Mouse (Mus musculus): ENCODE data around the gene Ube2o. TPM values are rescaled to one million over a fixed set of nuclear protein-coding genes. Genes with fewer than 3 reads are reported as not detected.

The Ube2o gene
- total and polyA plus RNA-seq, 2 experiments from 2014 or later = 5.2 to 34.8 TPM

GRCm38 (mm10) chr11:116555572-116555971 is 25.7 kb downstream of the Ube2o start:
- no peaks in the 10 kb centered on the region for H3K9me3 ChIP-seq (replicated peaks; ENCODE audit: control insufficient read depth, low read length)
- H3K36me3 ChIP-seq (replicated peaks; ENCODE audit: control insufficient read depth, insufficient read depth, low read length) = no peaks in the 10 kb centered on the region
- H3K4me3 ChIP-seq (ENCODE audit: low read depth, low read length) = no peak overlapping the region
- no peak overlapping the region for H3K27ac ChIP-seq (ENCODE audit: low read depth)
- peaks cover 31% of the 10 kb centered on the region for H3K4me1 ChIP-seq (ENCODE audit: control insufficient read depth, insufficient read depth)
- TF ChIP-seq EP300 (IDR thresholded peaks at IDR 0.05; ENCODE audit: low read depth) = no peak
- TF ChIP-seq CTCF (IDR thresholded peaks at IDR 0.05; ENCODE audit: low read depth) = no peak
- WGBS = 44% methylated on average over 1 of the region's 1 CpGs
- no peaks in the 10 kb centered on the region for H3K27me3 ChIP-seq (ENCODE audit: control insufficient read depth, insufficient read depth, low read length)
- DNase-seq (ENCODE audit: low spot score) (no peak), ATAC-seq (ENCODE audit: insufficient read depth, low read depth) (no peak)
- H3K4me2 ChIP-seq (ENCODE audit: low read depth, low read length) = no peak overlapping the region
- no peak overlapping the region for H3K9ac ChIP-seq (replicated peaks; ENCODE audit: low read depth, low read length)

- H3K4me1 ChIP-seq (ENCODE audit: control insufficient read depth, insufficient read depth) = peaks cover 42% of the 10 kb centered on the region
- TF ChIP-seq EP300 (IDR thresholded peaks at IDR 0.05; ENCODE audit: low read depth) (no peak), CTCF (IDR thresholded peaks at IDR 0.05; ENCODE audit: low read depth) (peak; percentile 76)
- H3K4me3 ChIP-seq (ENCODE audit: low read depth, low read length) = no peak overlapping the region
- H3K27me3 ChIP-seq (ENCODE audit: control insufficient read depth, insufficient read depth, low read length) = no peaks in the 10 kb centered on the region
- DNase-seq (ENCODE audit: low spot score) = no peak
- no peak overlapping the region for H3K9ac ChIP-seq (replicated peaks; ENCODE audit: low read depth, low read length)
- no peak overlapping the region for H3K4me2 ChIP-seq (ENCODE audit: low read depth, low read length)
- H3K27ac ChIP-seq (ENCODE audit: low read depth) = no peak overlapping the region
- peak; percentile 59 for ATAC-seq (ENCODE audit: insufficient read depth, low read depth)
- no peaks in the 10 kb centered on the region for H3K36me3 ChIP-seq (replicated peaks; ENCODE audit: control insufficient read depth, insufficient read depth, low read length)
- WGBS = 16% methylated on average over 12 of the region's 12 CpGs
- H3K9me3 ChIP-seq (replicated peaks; ENCODE audit: control insufficient read depth, low read length) = no peaks in the 10 kb centered on the region
These were observed 26.9 kb downstream of the Ube2o start for GRCm38 (mm10) chr11:116554171-116554878.

- H3K9me3 ChIP-seq (replicated peaks; ENCODE audit: control insufficient read depth, low read length) = no peaks in the 10 kb centered on the region
These were observed 29.1 kb downstream of the Ube2o start for GRCm38 (mm10) chr11:116552194-116552593.

GRCm38 (mm10) chr11:116550748-116551147 is 30.5 kb downstream of the Ube2o start:
- Histone ChIP-seq H3K36me3 (replicated peaks; ENCODE audit: control insufficient read depth, insufficient read depth, low read length) (peaks cover 31% of the 10 kb centered on the region), H3K27ac (ENCODE audit: low read depth) (peak overlapping the region; percentile 57), H3K4me3 (ENCODE audit: low read depth, low read length) (no peak overlapping the region), H3K27me3 (ENCODE audit: control insufficient read depth, insufficient read depth, low read length) (no peaks in the 10 kb centered on the region), H3K9ac (replicated peaks; ENCODE audit: low read depth, low read length) (no peak overlapping the region), H3K4me1 (ENCODE audit: control insufficient read depth, insufficient read depth) (peaks cover 40% of the 10 kb centered on the region), H3K9me3 (replicated peaks; ENCODE audit: control insufficient read depth, low read length) (no peaks in the 10 kb centered on the region), H3K4me2 (ENCODE audit: low read depth, low read length) (no peak overlapping the region)
- DNase-seq (ENCODE audit: low spot score) (no peak), ATAC-seq (ENCODE audit: insufficient read depth, low read depth) (no peak)
- WGBS = 27% methylated on average over 7 of the region's 7 CpGs
- no peak for TF ChIP-seq EP300 (IDR thresholded peaks at IDR 0.05; ENCODE audit: low read depth)
- TF ChIP-seq CTCF (IDR thresholded peaks at IDR 0.05; ENCODE audit: low read depth) = no peak

More at GRCm38 (mm10) chr11:116552194-116552593, 29.1 kb downstream of the Ube2o start:
- WGBS = 84% methylated on average over 1 of the region's 1 CpGs
- Histone ChIP-seq H3K4me1 (ENCODE audit: control insufficient read depth, insufficient read depth) (peaks cover 45% of the 10 kb centered on the region), H3K27ac (ENCODE audit: low read depth) (no peak overlapping the region), H3K9ac (replicated peaks; ENCODE audit: low read depth, low read length) (no peak overlapping the region), H3K36me3 (replicated peaks; ENCODE audit: control insufficient read depth, insufficient read depth, low read length) (peaks cover 17% of the 10 kb centered on the region), H3K27me3 (ENCODE audit: control insufficient read depth, insufficient read depth, low read length) (no peaks in the 10 kb centered on the region), H3K4me2 (ENCODE audit: low read depth, low read length) (no peak overlapping the region), H3K4me3 (ENCODE audit: low read depth, low read length) (no peak overlapping the region)
- ATAC-seq (ENCODE audit: insufficient read depth, low read depth) (no peak), DNase-seq (ENCODE audit: low spot score) (no peak)
- TF ChIP-seq CTCF (IDR thresholded peaks at IDR 0.05; ENCODE audit: low read depth) = no peak
- no peak for TF ChIP-seq EP300 (IDR thresholded peaks at IDR 0.05; ENCODE audit: low read depth)

- Histone ChIP-seq H3K4me1 (ENCODE audit: control insufficient read depth, insufficient read depth) (peaks cover 36% of the 10 kb centered on the region), H3K9me3 (replicated peaks; ENCODE audit: control insufficient read depth, low read length) (no peaks in the 10 kb centered on the region), H3K36me3 (replicated peaks; ENCODE audit: control insufficient read depth, insufficient read depth, low read length) (peaks cover 44% of the 10 kb centered on the region), H3K27me3 (ENCODE audit: control insufficient read depth, insufficient read depth, low read length) (no peaks in the 10 kb centered on the region), H3K4me3 (ENCODE audit: low read depth, low read length) (no peak overlapping the region), H3K27ac (ENCODE audit: low read depth) (peak overlapping the region; percentile 44), H3K9ac (replicated peaks; ENCODE audit: low read depth, low read length) (no peak overlapping the region), H3K4me2 (ENCODE audit: low read depth, low read length) (no peak overlapping the region)
- TF ChIP-seq CTCF (IDR thresholded peaks at IDR 0.05; ENCODE audit: low read depth) = no peak
- no peak for TF ChIP-seq EP300 (IDR thresholded peaks at IDR 0.05; ENCODE audit: low read depth)
- ATAC-seq (ENCODE audit: insufficient read depth, low read depth) (peak; percentile 29), DNase-seq (ENCODE audit: low spot score) (no peak)
- 40% methylated on average over 11 of the region's 11 CpGs for WGBS
These were observed 31.8 kb downstream of the Ube2o start for GRCm38 (mm10) chr11:116549273-116550038.

Data from heart, postnatal 0 days (tissue).